Mouse (Mus musculus) adrenal gland, postnatal 14 days (tissue): ENCODE measurements at regions not wholly inside any gene's neighbourhood (a gene's known extent, or its start where the extent isn't known, plus 50 kb on each side); places are given as distances from the start of the nearest gene placed in this dataset.
A peak's percentile ranks its signal among the peaks of the same experiment; 100 is the strongest.

Experiments
- DNase-seq: peaks from one replicate; pipeline ENCODE4 v3.0.0; 2021; ENCODE audit warnings: mixed read lengths

DNA sequence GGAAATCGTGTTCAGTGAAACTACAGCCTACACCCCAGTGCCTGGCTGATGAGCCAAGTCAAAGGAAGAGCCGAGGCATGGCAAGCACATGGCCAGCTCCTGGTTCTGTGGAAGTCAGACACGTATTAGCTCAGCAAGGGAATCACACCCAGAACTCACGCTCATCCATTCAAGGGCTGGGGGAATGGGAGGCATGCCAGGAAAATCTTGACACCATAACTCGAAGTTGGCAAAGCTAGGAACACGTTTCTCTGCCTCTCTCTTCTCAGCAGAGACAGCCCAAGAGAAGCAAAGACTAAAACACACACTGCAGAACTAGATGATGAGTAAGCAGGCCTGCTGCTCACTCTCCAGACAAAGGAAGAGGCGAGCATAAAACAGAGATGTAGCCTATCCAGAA lies 53.5 kb upstream of the Ypel5 start:
- DNase-seq: no peak

DNA sequence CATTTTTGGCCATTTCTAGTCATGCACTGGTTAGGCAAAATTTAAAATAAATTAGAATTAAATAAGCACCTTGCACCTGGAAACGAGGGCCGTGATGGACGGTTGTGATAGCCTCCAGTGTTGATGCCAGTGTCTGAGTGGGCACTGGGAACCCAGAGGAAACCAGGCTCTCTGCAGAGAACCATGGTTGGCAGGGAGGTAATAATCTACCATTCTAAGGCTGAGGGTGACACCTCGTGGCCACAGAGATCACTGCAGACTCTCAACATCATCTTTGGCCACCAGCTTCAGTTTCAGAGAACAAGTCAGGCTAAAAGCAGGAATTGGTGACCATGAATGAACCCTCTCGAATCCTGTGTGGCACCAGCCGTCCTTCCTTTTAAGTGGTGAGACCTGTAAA lies 54.5 kb upstream of the Ypel5 start:
- DNase-seq: peak; percentile 68

DNA sequence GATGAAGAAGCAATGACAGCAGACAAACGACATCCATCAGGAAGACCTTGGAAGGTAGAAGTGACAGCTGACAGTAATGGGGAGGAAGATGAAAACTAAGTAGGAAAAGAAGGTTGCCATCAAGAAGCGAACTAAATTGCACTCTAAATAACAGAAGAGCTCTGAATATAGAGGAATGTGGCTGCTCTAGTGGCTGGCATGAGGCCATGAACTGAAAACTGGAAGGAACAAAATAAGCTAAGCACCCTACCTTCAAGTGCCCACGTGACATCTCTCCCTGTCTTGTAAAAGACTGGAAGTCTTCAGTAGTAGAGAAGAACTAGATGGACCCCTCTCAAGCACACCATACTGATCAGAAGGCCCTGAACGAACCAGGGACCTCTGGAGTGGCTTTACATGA lies 68.0 kb upstream of the Ypel5 start:
- no peak for DNase-seq

DNA sequence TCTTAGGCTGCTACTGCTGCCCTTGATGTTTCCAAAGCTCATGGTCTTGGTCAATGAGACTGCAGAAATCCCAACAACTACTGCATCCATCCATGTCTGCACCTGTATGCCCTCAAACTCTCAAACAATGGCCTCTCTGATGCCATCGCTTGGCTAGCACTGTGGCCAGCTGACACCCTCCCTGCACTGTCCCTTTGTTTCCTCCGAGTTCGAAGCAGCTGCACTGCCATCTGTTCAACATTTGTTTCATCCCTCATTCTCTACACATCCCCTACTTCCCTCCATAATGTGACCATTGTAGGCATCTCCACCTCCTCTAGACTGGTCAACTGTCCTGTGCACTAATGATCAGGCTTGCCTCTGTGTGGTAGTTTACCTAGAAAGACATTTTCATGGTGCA lies 75.3 kb upstream of the Ypel5 start:
- no peak for DNase-seq

DNA sequence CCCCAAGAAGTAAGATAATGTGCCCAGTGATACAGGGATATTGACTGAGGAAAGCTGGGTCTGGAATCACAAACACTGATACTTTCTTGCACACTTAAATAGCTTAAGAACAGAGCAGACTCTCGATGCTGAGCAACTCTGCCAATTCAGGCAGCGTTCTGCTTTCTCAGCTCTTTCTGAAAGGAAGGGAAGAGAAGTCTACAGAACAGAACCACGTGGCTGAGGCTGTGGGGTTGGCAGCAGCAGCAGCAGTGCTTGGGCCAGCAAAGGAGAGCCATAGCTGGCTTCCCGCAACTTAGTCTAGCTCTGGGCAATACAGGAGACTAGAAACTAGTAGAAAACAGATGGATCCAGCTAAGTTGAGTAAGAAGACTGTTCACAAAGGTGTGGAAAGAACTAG lies 89.8 kb upstream of the Ypel5 start:
- DNase-seq: no peak

DNA sequence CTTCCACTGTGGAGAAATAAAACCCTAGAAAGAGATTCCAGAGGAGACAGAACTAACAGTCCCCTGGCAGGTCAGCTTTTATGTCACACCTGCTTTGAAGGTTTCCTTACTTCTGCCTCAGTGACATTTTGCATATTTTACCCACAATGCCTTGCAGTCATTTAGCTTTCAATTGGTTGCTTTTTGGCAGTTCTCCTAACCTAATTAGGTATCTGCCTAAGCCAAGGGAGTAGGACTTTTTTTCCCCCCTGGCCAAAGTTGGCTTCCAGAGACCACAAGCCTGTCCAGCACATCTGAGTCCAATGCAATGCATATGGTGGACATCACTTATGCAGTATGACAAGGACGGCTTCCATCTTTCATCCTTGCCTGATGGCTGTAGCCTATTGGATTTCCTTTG lies 103.2 kb upstream of the Ypel5 start:
- DNase-seq: no peak

DNA sequence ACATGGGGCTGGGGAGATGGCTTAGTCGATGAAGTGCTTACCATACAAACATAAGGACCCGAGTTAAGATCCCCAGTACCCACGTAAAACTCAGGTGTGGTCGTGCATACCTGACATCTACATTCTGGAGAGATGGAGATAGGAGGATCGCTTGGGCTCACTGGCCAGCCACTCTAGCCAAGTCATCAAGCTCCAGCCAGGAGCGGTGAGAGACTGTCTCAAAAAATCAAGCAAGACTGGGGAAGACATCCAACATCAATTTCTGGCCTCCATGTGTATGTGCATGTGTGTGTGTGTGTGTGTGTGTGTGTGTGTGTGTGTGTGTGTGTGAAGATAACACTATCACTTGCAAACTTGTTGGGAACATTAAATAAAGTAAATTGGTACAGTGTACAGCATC lies 104.6 kb upstream of the Ypel5 start:
- no peak for DNase-seq

DNA sequence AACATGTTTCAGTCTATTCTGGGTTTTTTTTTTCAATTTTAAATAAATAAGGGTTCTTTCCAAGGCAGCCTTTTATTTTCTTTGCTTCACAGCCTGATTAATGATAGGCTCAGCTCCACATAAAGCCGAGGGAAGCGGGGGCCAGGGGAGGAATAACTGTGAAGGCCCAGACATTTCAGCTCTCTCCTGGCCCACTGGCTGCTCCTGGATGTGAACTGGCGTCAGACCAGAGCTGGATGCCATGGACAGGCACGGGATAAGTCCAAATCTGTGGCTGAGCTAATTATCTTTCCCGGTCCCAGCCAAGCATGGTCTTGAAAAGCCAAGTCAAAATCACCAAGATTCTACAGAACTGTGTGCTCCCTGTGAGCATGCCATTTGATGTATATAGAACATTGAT lies 105.1 kb upstream of the Ypel5 start:
- DNase-seq: no peak

DNA sequence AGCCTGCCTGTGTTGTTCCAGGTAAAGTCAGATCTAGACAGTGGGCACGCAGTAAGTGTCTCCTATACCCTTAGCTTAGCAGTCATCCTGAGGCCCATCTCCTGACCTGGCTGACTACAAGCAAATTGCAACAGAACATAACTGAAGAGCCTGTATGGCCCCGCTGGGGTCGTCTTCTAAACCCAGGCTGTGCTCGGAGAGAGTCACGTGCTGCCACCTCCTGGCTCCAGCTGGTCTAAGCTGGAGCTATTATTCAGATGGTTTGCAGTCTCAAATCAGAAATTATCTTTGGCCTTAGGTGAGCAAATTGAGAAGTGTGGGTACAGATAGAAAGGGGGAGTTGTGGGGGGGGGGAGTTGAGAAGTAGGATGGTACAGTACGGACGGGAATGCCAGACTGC lies 115.5 kb upstream of the Ypel5 start:
- no peak for DNase-seq

DNA sequence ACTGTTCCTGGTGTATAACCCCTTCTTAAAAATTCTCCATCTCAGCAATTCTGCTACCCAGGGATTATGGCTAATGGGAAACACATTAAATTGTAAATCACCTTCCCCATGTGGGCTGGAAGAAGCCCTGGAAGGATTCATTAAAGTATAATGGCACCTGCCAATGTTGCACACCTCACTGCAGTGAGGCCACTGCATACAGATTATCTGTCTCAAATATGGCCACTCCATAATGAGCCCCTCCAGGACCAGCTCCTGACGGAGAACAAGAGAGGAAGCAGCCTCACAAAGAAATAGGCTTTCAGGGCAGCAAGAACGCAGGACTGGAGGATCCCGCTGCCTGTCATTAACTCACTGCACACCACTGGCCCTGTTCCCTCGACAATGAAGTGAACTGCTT lies 115.2 kb upstream of the Alk start:
- no peak for DNase-seq

DNA sequence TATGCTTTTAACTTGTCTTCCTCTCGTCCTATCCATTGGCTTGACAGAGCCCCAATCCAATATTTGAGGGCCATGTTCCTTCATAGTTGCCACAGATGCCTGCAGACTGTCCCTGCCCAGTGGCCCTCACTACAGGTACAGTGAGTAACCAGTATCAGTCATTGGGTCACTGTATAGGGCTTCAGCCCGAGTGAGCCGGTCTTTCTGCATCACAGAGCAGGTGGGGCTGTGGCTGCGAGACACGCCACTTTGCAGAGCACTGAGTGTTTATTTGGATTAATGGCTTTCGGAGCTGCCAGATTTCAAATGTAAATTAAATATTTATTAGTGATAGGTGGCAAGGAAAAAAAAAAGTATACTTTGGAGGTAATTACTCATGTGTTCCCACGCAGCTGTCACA lies 87.2 kb upstream of the Alk start:
- no peak for DNase-seq

DNA sequence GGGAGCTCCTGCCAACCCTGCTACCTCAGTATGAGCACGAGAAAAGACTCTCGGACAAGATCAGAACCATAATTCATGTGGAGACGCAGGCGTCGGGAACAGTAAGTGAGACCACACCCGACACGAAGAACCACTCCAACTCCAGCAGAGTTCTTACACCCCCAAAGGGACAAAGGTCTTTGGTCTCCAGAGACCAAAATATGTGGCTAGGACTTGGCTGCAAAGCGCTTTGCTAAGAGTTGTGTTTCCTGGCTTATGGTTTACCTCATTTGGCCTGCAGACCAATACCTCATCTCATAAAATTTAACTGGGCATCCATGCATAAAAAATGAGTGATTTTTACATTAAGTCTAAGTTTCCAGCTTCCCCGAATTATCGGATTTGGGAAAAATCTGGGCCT lies 85.2 kb upstream of the Alk start:
- no peak for DNase-seq

DNA sequence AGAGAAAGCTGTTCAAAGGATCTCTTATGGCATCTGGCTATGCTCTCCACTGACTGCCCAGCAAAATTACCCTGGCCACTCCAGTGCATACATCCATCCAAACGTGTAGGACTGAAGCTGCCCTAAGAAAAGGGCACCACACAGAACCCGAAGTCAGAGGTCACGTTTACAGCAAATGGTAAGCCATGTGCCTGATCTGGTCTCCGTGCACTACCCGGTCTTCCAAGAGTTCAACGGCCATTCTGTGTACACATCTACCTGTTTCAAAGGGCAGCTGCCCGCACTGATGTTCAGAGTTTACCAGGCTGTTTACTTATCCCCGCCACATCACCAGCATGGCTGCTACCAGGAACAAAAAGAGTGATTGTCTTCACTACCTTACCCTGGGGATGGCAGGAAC lies 84.4 kb upstream of the Alk start:
- no peak for DNase-seq

DNA sequence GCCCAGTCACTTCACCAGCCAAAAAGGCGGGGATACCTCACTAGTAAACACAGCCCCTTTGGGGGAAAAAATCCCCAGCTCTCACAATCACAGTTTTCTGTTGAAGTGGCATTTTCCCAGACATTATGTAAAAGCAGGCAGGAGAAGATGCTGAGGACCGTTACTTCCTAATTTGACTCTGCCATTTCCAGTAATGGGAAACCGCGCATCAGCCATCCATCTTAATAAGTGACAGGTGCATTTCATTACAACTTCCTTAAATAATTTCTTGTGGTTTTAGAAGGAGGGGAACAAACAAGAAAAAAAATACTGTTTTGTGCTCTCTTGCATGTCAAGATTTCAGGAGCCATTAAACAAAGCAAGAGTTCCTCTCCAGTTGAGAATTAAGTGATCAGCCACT lies 70.2 kb upstream of the Alk start:
- DNase-seq: no peak

DNA sequence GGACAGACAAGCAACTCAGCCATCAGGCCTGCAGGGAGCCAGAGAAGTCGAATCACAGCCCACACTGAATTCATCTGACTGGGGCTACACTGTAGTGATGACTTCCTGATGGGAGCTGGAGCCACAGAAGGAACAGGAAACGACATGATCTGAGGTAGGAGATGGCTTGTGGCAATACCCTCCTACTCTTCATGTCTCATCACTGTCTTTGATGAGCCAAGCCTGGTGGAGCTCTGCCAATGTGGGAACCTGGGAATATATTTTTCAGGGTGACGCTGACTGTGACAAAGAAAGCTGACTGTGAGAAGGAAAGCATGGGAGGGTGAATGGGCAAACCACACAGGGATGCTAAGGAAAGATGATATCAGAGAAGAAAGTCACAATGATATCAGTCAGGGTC lies 67.6 kb upstream of the Alk start:
- no peak for DNase-seq

DNA sequence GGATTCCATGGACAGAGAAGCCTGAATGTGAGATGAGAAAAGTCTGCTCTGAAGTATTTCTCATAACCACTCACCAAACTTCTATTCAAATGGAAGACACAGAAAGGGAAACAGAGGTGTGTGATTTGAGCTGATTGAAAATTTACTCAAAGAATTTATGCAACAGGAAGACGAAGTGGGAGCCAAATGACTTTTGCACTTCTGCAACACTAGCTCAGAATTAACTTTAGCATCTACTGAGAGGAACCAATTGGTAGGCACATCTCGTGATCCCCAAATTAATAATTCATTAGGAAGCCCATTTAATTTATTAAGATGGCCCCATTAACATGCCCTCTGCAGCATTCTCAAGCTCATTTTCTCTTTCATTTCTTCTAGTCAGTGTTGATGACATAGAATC lies 62.5 kb upstream of the Alk start:
- DNase-seq: no peak

DNA sequence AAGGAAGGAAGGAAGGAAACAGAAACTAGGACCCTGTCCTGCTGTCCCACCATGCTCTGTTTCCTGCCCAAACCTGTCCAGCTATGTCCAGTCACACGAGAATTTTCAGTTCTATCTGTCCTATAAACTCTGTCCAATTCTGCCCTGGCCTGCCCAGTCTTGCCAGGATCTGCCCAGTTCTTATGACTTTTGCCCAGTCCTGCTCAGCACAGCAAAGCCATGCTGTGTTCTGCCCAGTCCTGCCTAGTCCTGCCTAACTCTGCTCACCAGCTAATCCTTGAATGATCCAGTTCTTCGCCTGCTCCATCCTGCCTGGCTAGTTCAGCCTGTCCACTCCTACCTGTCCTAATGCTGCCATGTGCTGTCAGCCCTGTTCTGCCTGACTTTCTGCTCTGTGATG lies 57.3 kb upstream of the Alk start:
- no peak for DNase-seq

DNA sequence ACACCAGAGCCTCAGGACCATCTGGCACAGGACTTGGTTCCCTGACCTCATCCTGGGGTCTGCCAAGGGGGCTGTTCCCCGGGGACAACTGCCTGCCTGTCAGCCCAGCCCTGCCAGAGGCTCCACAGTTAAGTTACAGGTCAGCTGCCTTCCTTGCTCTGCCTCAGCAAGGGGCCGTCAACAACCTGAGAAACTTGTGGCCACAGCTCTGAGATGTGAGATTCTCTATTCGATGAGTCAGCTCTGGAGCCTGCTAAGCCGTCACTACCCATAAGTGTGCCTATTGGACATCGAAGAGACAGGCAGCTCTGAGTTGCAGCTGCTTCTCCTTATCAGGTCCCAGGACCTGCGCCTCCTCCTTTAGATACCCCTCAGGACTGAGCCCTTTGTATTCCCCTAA lies 54.3 kb upstream of the Alk start:
- DNase-seq: no peak

DNA sequence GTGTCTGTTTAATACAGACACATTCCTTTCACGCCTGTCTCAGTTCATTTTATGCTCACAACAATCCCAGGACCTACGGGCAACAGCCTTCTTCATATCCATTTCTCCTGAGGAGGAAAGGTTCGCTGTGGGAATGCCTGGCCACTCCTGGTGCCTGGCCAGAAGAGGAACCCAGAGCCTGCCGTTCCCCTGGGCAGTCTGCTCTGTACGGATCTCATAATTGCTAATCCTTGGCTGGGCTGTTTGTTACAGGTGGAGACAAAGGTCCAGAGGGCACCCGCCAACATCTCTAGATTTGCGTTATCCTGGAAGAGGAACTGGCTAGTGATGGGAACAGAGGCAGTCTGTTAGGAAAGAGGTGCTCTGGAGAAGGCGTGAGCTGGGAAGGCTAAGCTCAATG lies 53.4 kb upstream of the Alk start:
- DNase-seq: no peak
